Mouse (Mus musculus): ENCODE measurements around the gene Psmd9. TPM values are rescaled to one million over a fixed set of nuclear protein-coding genes. Genes with fewer than 3 reads are reported as not detected.

The Psmd9 gene
- polyA plus RNA-seq (2012; rRNA removed) = 12.5 and 21.9 TPM in 2 replicates

GRCm38 (mm10) chr5:123169284-123169683 is at the start of gene Psmd9:
Gene Psmd9 (plus strand): TSS chr5:123169413.
- TF ChIP-seq CTCF (IDR thresholded peaks at IDR 0.05; ENCODE audit: extremely low read depth, insufficient read length, insufficient replicate concordance, low read depth, low read length) (no peak), POLR2A (IDR thresholded peaks at IDR 0.05; ENCODE audit: low read depth, low read length) (no peak)
- Histone ChIP-seq H3K4me1 (ENCODE audit: control insufficient read depth, insufficient read depth, insufficient read length, low read length) (no peaks in the 10 kb centered on the region; the same call in 1 of the 2 replicates), H3K27me3 (ENCODE audit: control insufficient read depth, insufficient read depth, low read length) (no peaks in the 10 kb centered on the region), H3K4me3 (ENCODE audit: low read depth, low read length) (no peak within 1 kb of the TSS), H3K36me3 (ENCODE audit: control insufficient read depth, insufficient read depth, low read length) (peaks cover 22% of the 10 kb centered on the region), H3K27ac (ENCODE audit: insufficient read depth, low read depth, low read length) (no peak within 1 kb of the TSS)
- WGBS = 68% methylated on average over 5 of the region's 5 CpGs

GRCm38 (mm10) chr5:123120624-123121215 is 48.5 kb upstream of the Psmd9 start:
- Histone ChIP-seq H3K36me3 (ENCODE audit: control insufficient read depth, insufficient read depth, low read length) (peaks cover 18% of the 10 kb centered on the region), H3K4me3 (ENCODE audit: low read depth, low read length) (no peak overlapping the region), H3K27me3 (ENCODE audit: control insufficient read depth, insufficient read depth, low read length) (no peaks in the 10 kb centered on the region), H3K27ac (ENCODE audit: insufficient read depth, low read depth, low read length) (no peak overlapping the region), H3K4me1 (ENCODE audit: control insufficient read depth, insufficient read depth, insufficient read length, low read length) (no peaks in the 10 kb centered on the region)
- TF ChIP-seq POLR2A (IDR thresholded peaks at IDR 0.05; ENCODE audit: low read depth, low read length) = no peak
- no peak for TF ChIP-seq CTCF (IDR thresholded peaks at IDR 0.05; ENCODE audit: extremely low read depth, insufficient read length, insufficient replicate concordance, low read depth, low read length)
- WGBS = 74% methylated on average over 7 of the region's 7 CpGs

GRCm38 (mm10) chr5:123122181-123122580 is 47.0 kb upstream of the Psmd9 start:
- 96% methylated on average over 4 of the region's 4 CpGs for WGBS
- H3K4me3 ChIP-seq (ENCODE audit: low read depth, low read length) = no peak overlapping the region
- no peak overlapping the region for H3K27ac ChIP-seq (ENCODE audit: insufficient read depth, low read depth, low read length)
- no peaks in the 10 kb centered on the region for H3K27me3 ChIP-seq (ENCODE audit: control insufficient read depth, insufficient read depth, low read length)
- peaks cover 18% of the 10 kb centered on the region for H3K36me3 ChIP-seq (ENCODE audit: control insufficient read depth, insufficient read depth, low read length)
- H3K4me1 ChIP-seq (ENCODE audit: control insufficient read depth, insufficient read depth, insufficient read length, low read length) = no peaks in the 10 kb centered on the region
- TF ChIP-seq POLR2A (IDR thresholded peaks at IDR 0.05; ENCODE audit: low read depth, low read length) = no peak
- TF ChIP-seq CTCF (IDR thresholded peaks at IDR 0.05; ENCODE audit: extremely low read depth, insufficient read length, insufficient replicate concordance, low read depth, low read length) = peak; percentile 60; the same call in 1 of the 2 replicates

GRCm38 (mm10) chr5:123125105-123125504 is 44.1 kb upstream of the Psmd9 start:
- H3K4me3 ChIP-seq (ENCODE audit: low read depth, low read length) = no peak overlapping the region
- WGBS = 69% methylated on average over 6 of the region's 6 CpGs
- TF ChIP-seq POLR2A (IDR thresholded peaks at IDR 0.05; ENCODE audit: low read depth, low read length) (no peak), CTCF (IDR thresholded peaks at IDR 0.05; ENCODE audit: extremely low read depth, insufficient read length, insufficient replicate concordance, low read depth, low read length) (no peak)
- H3K36me3 ChIP-seq (ENCODE audit: control insufficient read depth, insufficient read depth, low read length) = peaks cover 5% of the 10 kb centered on the region; the same call in 1 of the 2 replicates
- H3K4me1 ChIP-seq (ENCODE audit: control insufficient read depth, insufficient read depth, insufficient read length, low read length) = no peaks in the 10 kb centered on the region; the same call in 1 of the 2 replicates
- H3K27ac ChIP-seq (ENCODE audit: insufficient read depth, low read depth, low read length) = no peak overlapping the region
- H3K27me3 ChIP-seq (ENCODE audit: control insufficient read depth, insufficient read depth, low read length) = no peaks in the 10 kb centered on the region

- H3K4me1 ChIP-seq (ENCODE audit: control insufficient read depth, insufficient read depth, insufficient read length, low read length) = peaks cover 2% of the 10 kb centered on the region; the same call in 1 of the 2 replicates
- peak overlapping the region; percentile 30 for H3K27ac ChIP-seq (ENCODE audit: insufficient read depth, low read depth, low read length)
- no peak overlapping the region for H3K4me3 ChIP-seq (ENCODE audit: low read depth, low read length)
- WGBS = 67% methylated on average over 18 of the region's 18 CpGs
- TF ChIP-seq CTCF (IDR thresholded peaks at IDR 0.05; ENCODE audit: extremely low read depth, insufficient read length, insufficient replicate concordance, low read depth, low read length) (no peak), POLR2A (IDR thresholded peaks at IDR 0.05; ENCODE audit: low read depth, low read length) (no peak)
- no peaks in the 10 kb centered on the region for H3K27me3 ChIP-seq (ENCODE audit: control insufficient read depth, insufficient read depth, low read length)
- H3K36me3 ChIP-seq (ENCODE audit: control insufficient read depth, insufficient read depth, low read length) = peaks cover 2% of the 10 kb centered on the region; the same call in 1 of the 2 replicates
These were observed 43.4 kb upstream of the Psmd9 start for GRCm38 (mm10) chr5:123125638-123126406.

- Histone ChIP-seq H3K36me3 (ENCODE audit: control insufficient read depth, insufficient read depth, low read length) (peaks cover 2% of the 10 kb centered on the region; the same call in 1 of the 2 replicates), H3K27ac (ENCODE audit: insufficient read depth, low read depth, low read length) (no peak overlapping the region), H3K27me3 (ENCODE audit: control insufficient read depth, insufficient read depth, low read length) (no peaks in the 10 kb centered on the region), H3K4me3 (ENCODE audit: low read depth, low read length) (no peak overlapping the region), H3K4me1 (ENCODE audit: control insufficient read depth, insufficient read depth, insufficient read length, low read length) (peaks cover 6% of the 10 kb centered on the region; the same call in 1 of the 2 replicates)
- 86% methylated on average over 6 of the region's 6 CpGs for WGBS
- TF ChIP-seq CTCF (IDR thresholded peaks at IDR 0.05; ENCODE audit: extremely low read depth, insufficient read length, insufficient replicate concordance, low read depth, low read length) (no peak), POLR2A (IDR thresholded peaks at IDR 0.05; ENCODE audit: low read depth, low read length) (no peak)
These were observed 42.2 kb upstream of the Psmd9 start for GRCm38 (mm10) chr5:123127031-123127430.

Data from small intestine, adult 2 months (tissue).